Mouse (Mus musculus) heart, postnatal 0 days (tissue): ENCODE measurements at regions not wholly inside any gene's neighbourhood (a gene's known extent, or its start where the extent isn't known, plus 50 kb on each side); places are given as distances from the start of the nearest gene placed in this dataset.

ENCODE experiments used
- ATAC-seq: fragments of 200-750 bp; cut with Nextera tagmentation; 2 replicates; pipeline ENCODE4 v1.8.0; 2017; ENCODE audit warnings: low read depth, moderate number of reproducible peaks, moderate library complexity; ENCODE audit not compliant: insufficient read depth
- DNase-seq: peaks from one replicate; pipeline ENCODE4 v3.0.0-alpha.2; 2016; ENCODE audit warnings: low spot score
- H3K27ac ChIP-seq: fragments of 300-500 bp; sonication (generic); 2 replicates; pipeline ENCODE4 v1.5.1; 2014; ENCODE audit warnings: low read depth, mild to moderate bottlenecking
- H3K27me3 ChIP-seq: fragments of 300-500 bp; sonication (generic); 2 replicates; pipeline ENCODE4 v1.6.1; 2014; ENCODE audit warnings: low read length, mixed read lengths; ENCODE audit not compliant: control insufficient read depth, insufficient read depth
- H3K36me3 ChIP-seq: fragments of 300-500 bp; sonication (generic); replicated peaks from 2 replicates; pipeline ENCODE4 v1.6.1; 2014; ENCODE audit warnings: low read length, mixed read lengths; ENCODE audit not compliant: control insufficient read depth, insufficient read depth
- H3K4me1 ChIP-seq: fragments of 300-500 bp; sonication (generic); 2 replicates; pipeline ENCODE4 v1.6.1; 2014; ENCODE audit warnings: antibody characterized with exemption; ENCODE audit not compliant: control insufficient read depth, insufficient read depth
- H3K4me2 ChIP-seq: fragments of 300-500 bp; sonication (generic); 2 replicates; pipeline ENCODE4 v1.6.1; 2014; ENCODE audit warnings: low read depth, mild to moderate bottlenecking, low read length, moderate library complexity
- H3K4me3 ChIP-seq: fragments of 300-500 bp; sonication (generic); 2 replicates; pipeline ENCODE4 v1.5.1; 2014; ENCODE audit warnings: low read depth, low read length
- H3K9ac ChIP-seq: fragments of 300-500 bp; sonication (generic); replicated peaks from 2 replicates; pipeline ENCODE4 v1.6.1; 2014; ENCODE audit warnings: low read depth, low read length, mixed read lengths
- H3K9me3 ChIP-seq: fragments of 300-500 bp; sonication (generic); replicated peaks from 2 replicates; pipeline ENCODE4 v1.6.1; 2016; ENCODE audit warnings: low read length; ENCODE audit not compliant: control insufficient read depth
- CTCF ChIP-seq: IDR thresholded peaks from 2 replicates; pipeline ENCODE4 v1.5.1; 2016; ENCODE audit warnings: antibody characterized with exemption, control low read depth, low read depth
- EP300 ChIP-seq: IDR thresholded peaks from 2 replicates; pipeline ENCODE4 v1.6.1; 2016; ENCODE audit warnings: antibody characterized with exemption, low read depth
- WGBS: fragments of 180-500 bp; shearing (Covaris S2); extraction: QIAGEN DNeasy Blood & Tissue Kit; methylation state at CpG from one replicate; pipeline ENCODE4 v1.1.7; 2014; 5-methylcytosine and 5-hydroxymethylcytosine counted together

DNA sequence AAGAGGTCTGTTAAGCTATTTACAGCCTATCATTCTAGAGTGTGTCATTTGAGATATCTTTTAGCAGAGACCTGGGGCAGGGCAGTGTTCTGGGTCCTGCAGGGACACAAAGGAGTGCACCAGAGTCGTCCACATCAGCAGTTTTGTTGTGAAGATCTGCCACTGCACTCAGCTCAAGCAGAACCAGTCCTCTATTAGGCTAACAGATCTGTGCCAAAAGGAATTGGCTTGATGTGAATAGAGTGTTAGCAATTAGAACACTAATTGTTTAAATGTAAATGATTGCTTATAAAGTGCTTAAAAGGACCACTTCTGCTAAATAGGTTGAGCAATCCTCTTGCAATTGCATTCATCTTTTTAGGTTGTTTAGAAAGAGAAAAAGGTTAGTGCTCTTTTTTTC, 215.3 kb downstream of the En1 start:
- Histone ChIP-seq H3K36me3 (no peaks in the 10 kb centered on the region), H3K9ac (no peak overlapping the region), H3K27ac (no peak overlapping the region), H3K4me3 (no peak overlapping the region), H3K9me3 (no peaks in the 10 kb centered on the region), H3K4me2 (no peak overlapping the region), H3K4me1 (no peaks in the 10 kb centered on the region), H3K27me3 (no peaks in the 10 kb centered on the region)
- 29% methylated on average over 1 of the region's 1 CpGs for WGBS
- DNase-seq (no peak), ATAC-seq (no peak)
- TF ChIP-seq CTCF (no peak), EP300 (no peak)

DNA sequence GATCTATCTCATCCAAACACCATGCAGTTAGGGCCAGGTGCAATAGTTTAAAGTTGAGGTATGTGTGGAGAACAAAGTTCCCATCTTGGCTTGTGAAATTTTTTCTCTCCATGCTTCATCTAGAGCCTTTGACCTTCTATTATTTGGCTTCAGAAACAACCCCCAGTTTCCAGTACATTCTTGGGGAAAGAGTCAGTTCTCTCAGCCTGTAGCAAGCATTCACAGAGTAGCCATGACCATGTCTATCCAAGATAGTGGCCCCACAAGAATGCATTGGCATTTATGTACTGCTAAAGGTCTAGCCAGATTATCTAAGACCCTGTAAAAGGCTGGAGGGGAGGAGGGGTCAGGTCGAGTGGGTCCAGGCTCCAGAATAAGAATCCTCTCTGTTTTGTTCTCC, 229.8 kb downstream of the En1 start:
- no peak for TF ChIP-seq EP300
- no peak for TF ChIP-seq CTCF
- Histone ChIP-seq H3K27me3 (no peaks in the 10 kb centered on the region), H3K4me1 (no peaks in the 10 kb centered on the region)

DNA sequence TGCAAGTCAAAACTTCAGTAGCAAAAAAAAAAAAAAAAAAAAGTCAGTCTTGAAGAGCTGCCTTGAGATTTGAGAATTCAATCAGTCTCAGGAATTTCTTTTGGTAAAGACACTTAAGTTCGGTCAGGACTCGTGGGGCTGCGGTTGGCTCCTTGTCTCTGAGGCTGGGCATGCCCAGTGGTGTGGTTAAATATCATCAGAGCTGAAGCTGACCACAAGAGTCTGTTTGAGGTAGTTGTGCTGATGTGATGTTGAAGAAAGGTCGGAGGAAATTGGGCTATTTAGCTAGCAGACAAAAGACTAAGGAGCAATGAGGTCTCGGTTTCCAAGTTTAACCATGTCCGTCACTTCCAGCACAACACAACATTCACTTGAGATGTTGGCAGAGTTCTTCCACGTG, 240.4 kb downstream of the En1 start:
- Histone ChIP-seq H3K4me1 (no peaks in the 10 kb centered on the region), H3K27me3 (no peaks in the 10 kb centered on the region), H3K27ac (no peak overlapping the region), H3K4me2 (no peak overlapping the region), H3K4me3 (no peak overlapping the region), H3K9me3 (no peaks in the 10 kb centered on the region), H3K9ac (no peak overlapping the region), H3K36me3 (no peaks in the 10 kb centered on the region)
- 50% methylated on average over 7 of the region's 7 CpGs for WGBS
- TF ChIP-seq EP300 (no peak), CTCF (no peak)
- DNase-seq (peak; percentile 29), ATAC-seq (no peak)

More for the DNA sequence above, 229.8 kb downstream of the En1 start:
- no peaks in the 10 kb centered on the region for H3K36me3 ChIP-seq
- no peak overlapping the region for H3K27ac ChIP-seq
- WGBS, result 42% methylated on average over 1 of the region's 1 CpGs
- ATAC-seq (no peak), DNase-seq (no peak)
- no peak overlapping the region for H3K4me2 ChIP-seq
- H3K9me3 ChIP-seq, result no peaks in the 10 kb centered on the region
- H3K4me3 ChIP-seq, result no peak overlapping the region
- H3K9ac ChIP-seq, result no peak overlapping the region

DNA sequence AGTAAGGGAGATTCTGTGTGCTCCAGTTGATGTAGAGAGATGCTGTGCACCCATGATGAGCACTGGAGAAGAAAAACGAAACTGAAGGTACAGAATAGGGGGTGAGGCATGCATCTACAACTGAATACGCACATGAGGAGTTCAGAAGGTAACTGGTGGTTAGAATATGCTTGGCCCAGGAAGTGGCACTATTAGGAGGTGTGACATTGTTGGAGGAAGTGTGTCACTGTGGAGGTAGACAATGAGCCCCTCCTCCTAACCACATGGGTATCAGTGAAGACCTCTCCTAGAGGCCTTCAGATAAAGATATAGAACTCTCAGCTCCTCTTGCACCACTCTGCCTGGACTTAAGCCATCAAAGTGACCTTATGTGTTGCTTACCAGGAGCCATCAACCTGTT, 243.9 kb downstream of the En1 start:
- H3K4me1 ChIP-seq, result no peaks in the 10 kb centered on the region
- H3K27ac ChIP-seq, result no peak overlapping the region
- no peaks in the 10 kb centered on the region for H3K9me3 ChIP-seq
- H3K27me3 ChIP-seq, result no peaks in the 10 kb centered on the region
- H3K4me3 ChIP-seq, result no peak overlapping the region
- no peak for ATAC-seq
- no peak for DNase-seq
- H3K4me2 ChIP-seq, result no peak overlapping the region
- no peak overlapping the region for H3K9ac ChIP-seq
- WGBS, result 58% methylated on average over 2 of the region's 2 CpGs
- TF ChIP-seq CTCF (no peak), EP300 (no peak)
- H3K36me3 ChIP-seq, result no peaks in the 10 kb centered on the region

DNA sequence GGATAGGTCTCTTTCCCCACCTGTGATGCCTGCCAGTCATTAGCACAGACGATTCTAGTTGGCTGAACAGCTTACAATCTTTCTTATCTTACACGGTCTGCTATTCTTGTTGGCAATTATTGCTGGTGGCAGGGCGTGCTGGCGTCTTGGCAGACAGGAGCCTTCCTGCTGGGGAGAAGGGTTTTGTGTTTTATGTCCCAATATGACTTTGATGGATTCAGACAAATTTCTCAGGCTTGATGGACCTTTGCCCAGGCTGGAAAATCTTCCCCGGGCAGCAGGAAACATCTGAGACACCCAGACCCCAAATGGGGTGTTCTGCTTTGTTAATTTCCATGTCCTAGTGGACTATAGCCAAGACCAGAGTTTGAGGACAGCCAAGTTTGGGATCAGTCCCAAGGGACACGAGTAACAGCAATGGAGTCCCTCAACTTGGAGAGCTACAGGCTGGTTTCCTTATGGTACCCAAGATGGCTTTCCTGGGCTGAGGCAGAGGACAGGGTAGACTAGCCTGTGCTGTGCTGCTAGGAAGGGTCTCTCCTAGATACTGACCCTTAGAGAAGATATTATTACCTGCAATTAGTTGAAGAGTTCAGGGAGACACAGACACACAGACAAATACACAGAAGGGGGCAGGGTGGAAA, 249.8 kb downstream of the En1 start:
- ATAC-seq (no peak), DNase-seq (no peak)
- no peak overlapping the region for H3K27ac ChIP-seq

DNA sequence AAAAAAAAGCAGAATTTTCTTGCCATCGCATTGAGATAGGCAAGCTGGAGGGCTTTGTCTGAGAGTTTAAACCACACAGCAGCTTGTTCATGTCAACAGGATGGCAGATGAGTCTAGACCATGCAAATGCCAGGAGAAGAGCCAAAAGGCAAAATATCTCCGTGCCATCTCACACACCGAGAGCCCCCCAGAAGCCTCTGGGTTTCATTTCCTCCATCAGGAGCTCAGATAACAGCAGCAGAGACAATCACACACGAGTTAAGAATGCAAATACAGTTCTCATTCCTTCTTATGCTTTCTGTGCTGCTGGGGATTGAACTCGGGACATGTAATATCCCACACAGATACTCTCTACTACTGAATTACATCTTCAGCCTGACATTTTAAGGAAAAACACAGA, 255.3 kb downstream of the En1 start:
- DNase-seq (no peak), ATAC-seq (no peak)
- H3K27ac ChIP-seq, result no peak overlapping the region
- no peak overlapping the region for H3K4me2 ChIP-seq
- no peaks in the 10 kb centered on the region for H3K36me3 ChIP-seq
- TF ChIP-seq CTCF (no peak), EP300 (no peak)
- H3K9ac ChIP-seq, result no peak overlapping the region
- H3K27me3 ChIP-seq, result no peaks in the 10 kb centered on the region
- no peaks in the 10 kb centered on the region for H3K4me1 ChIP-seq
- WGBS, result 42% methylated on average over 5 of the region's 5 CpGs
- no peaks in the 10 kb centered on the region for H3K9me3 ChIP-seq
- H3K4me3 ChIP-seq, result no peak overlapping the region

More for the DNA sequence above, 249.8 kb downstream of the En1 start:
- H3K9me3 ChIP-seq, result no peaks in the 10 kb centered on the region
- no peak overlapping the region for H3K9ac ChIP-seq
- TF ChIP-seq EP300 (no peak), CTCF (no peak)
- H3K4me3 ChIP-seq, result no peak overlapping the region
- H3K36me3 ChIP-seq, result no peaks in the 10 kb centered on the region
- no peak overlapping the region for H3K4me2 ChIP-seq
- no peaks in the 10 kb centered on the region for H3K4me1 ChIP-seq
- 50% methylated on average over 6 of the region's 6 CpGs for WGBS
- H3K27me3 ChIP-seq, result no peaks in the 10 kb centered on the region
